Mouse (Mus musculus) C2C12 (cell line): Measurements from ENCODE around the gene Hadh.

ENCODE experiments used
- CTCF ChIP-seq: IDR thresholded peaks from one replicate; pipeline ENCODE4 v1.5.1; 2011; ENCODE audit not compliant: control insufficient read depth, insufficient read depth, insufficient read length
- USF1 ChIP-seq: IDR thresholded peaks from one replicate; pipeline ENCODE4 v1.6.1; 2011; ENCODE audit warnings: low read depth, mild to moderate bottlenecking, control low read depth, moderate library complexity

- peak; percentile 81 for TF ChIP-seq CTCF
- TF ChIP-seq USF1 = no peak
Measured at GRCm38 (mm10) chr3:131214841-131215240, 57.1 kb downstream of the Hadh start.
